Mouse (Mus musculus) brain, embryonic 14.5 days (tissue): ENCODE measurements around the gene Ces2b.

Experiments
- CTCF ChIP-seq: fragments of 200-500 bp; IDR thresholded peaks from 2 replicates; pipeline ENCODE4 v1.5.1; 2012; ENCODE audit warnings: inconsistent platforms, mild to moderate bottlenecking, moderate library complexity, borderline replicate concordance; ENCODE audit not compliant: insufficient read depth, insufficient read length; ENCODE audit errors: extremely low read depth
- POLR2A ChIP-seq: fragments of 200-500 bp; IDR thresholded peaks from 2 replicates; pipeline ENCODE4 v1.6.1; 2012; ENCODE audit warnings: mild to moderate bottlenecking, inconsistent platforms, borderline replicate concordance; ENCODE audit not compliant: poor library complexity, insufficient read depth, insufficient read length, severe bottlenecking; ENCODE audit errors: extremely low read depth

- no peak for TF ChIP-seq CTCF
- no peak for TF ChIP-seq POLR2A
These were observed 16.5 kb downstream of the Ces2b start for GRCm38 (mm10) chr8:104847741-104848462.
